Mouse (Mus musculus): Measurements from ENCODE around the gene Olfr317.
"Not testable (repeated sequence)": the region's sequence is repeated elsewhere in the genome, so short reads cannot be mapped to it uniquely, and the experiment has no call there.

Gene Olfr317

DNA sequence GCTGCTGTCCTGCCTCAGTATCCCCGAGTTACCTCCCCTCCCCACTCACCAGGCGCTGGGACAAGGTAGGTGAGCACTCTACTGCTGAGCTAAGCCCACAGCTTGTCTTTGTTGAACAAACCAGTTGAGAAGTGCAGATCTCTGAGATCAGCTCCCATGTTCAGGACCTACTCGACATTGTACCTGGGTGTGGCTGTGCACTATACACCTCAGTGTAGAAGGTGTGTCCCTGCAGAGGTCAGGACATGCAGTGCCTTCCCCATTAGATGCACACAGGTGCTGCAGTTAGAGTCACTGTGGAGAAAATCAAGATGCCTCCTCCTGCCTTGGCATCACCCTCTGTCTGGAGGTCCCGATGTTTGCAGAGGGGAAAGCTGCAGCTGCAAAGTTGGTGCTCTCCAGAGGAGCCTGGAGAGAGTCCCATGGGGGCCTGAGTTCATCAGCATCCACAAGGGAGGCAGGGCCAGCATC lies at the start of gene Olfr317:
TSS of gene Olfr317 (minus strand) at position 421 of the 471 bp plus-strand sequence.
- DNase-seq, result no peak

DNA sequence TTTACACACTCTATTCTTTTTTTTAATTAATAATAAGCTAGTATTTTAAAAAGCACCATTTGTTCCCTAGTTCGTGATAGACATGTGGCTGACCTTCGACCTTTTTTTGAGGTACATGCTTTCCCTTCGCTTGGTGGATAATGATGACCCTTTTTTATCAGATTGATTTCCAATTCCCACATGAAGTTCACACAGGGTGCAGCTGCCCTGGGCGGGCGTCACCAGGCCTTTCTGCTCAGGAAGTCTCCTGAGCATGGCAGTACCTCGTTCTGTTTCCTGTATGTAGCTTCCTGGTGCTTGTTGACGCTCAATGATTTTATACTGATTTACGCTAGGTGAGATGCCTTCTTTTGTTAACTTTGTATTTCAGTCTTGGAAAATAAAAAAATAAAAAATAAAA lies 49.3 kb upstream of the Olfr317 start:
- DNase-seq, result no peak

DNA sequence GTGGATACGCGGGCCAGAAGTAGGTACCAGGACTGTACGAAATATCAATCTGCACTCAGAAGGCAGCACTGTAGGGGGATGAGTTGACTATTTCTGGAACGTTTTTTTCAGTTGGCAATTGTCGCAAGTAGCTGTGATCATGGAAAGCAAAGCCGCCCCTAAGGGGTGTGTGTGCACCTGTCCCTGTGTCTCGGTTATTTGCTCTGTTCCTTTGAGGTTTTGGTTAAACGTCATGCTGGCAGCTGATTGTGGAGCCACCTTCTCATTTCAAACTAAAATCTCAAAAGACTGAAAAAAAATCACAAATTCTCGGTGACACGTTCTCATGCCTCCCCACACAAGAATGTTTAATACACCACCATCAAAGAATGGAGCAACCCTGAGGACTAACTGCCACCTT lies 48.6 kb upstream of the Olfr317 start:
- DNase-seq, result no peak

DNA sequence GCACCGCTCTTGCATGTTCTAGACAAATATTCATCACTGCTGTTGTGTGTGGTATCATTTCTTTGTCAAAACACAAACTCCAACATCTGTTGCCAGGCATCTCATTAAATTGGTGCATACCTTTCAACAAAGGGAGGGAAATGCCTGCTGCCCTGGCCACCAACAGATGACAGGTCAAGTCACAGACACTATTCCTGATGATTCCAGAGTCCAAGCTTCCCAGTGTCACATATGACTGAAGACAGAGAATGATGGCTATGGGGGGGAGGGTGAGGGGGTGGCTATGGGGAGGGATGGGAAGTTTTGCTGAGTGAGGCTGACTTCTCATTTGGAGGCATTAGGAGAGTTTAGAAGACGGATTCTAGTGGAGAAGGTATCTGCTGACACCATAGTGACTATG lies 45.2 kb upstream of the Olfr317 start:
- DNase-seq, result no peak

DNA sequence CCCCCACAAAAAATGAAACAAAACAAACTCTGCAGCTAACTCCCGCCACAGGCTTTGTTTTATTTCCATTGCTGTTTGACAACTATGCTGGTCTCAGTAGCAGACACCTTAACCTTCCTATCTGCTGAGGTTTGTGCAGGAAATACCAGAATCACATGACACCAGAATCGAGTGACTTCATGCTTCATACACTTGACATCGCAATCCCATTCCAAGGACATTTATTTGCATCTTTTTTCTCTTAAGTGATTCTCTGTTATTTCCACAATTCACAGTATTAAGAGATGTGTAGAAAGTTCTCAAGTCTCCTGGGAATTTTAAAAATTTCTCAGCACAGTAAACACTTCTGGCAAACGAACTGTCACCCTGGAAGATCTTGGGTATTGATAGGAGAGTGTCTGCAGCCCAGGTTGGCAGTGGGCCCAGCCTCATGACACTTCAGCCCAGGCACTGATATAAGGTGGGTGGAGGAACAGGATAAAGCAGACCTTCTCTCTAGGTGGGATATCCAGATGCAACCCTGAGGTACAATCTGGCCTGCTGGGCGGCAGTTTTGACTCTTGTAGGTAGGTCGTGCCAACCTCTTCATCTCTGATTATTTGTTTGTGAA lies 43.6 kb upstream of the Olfr317 start, which contains the start of gene Olfr314:
TSS of gene Olfr314 (plus strand) at position 473 of the 610 bp plus-strand sequence.
- DNase-seq, result no peak

DNA sequence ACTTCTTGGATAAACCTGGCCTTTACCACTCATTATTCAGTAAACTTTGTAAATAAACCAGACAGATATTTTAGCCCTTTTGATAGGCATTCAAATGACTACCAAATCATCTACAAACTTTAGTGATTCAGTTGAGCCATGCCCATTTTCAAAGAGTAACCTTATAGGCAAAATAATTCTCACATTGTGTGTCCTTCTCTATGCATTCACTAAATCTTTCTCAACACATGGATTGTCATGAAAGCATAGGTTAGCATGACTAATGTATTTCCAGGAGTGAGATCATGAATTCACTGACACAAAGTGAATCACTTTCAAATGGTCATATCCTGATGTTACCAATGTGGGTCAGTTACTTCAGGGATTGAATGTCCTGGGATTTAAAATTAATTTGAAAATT lies 33.9 kb upstream of the Olfr317 start, which contains the start of gene Olfr315:
TSS of gene Olfr315 (plus strand) at position 301 of the 400 bp plus-strand sequence.
- no peak for DNase-seq

DNA sequence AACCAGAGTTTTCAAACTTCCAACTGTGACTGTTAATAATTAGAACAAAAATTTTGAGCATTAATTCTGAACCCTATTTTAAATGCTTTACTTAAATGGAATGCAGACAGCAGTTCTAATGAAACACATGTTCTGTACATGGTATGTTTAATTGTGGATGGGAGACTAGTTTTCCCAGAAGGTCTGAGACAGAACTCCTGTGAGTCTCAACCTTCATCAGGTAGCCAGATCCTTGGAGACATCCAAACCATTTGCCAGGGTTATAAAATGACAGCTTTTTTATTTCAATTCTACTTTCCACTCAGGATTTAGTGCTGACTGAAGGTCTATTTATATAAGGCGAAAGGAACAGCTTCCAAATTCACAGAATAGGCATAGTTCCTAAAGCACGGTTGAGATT lies 13.4 kb upstream of the Olfr317 start, which contains the start of gene Olfr316:
TSS of gene Olfr316 (plus strand) at position 301 of the 400 bp plus-strand sequence.
- DNase-seq, result no peak

DNA sequence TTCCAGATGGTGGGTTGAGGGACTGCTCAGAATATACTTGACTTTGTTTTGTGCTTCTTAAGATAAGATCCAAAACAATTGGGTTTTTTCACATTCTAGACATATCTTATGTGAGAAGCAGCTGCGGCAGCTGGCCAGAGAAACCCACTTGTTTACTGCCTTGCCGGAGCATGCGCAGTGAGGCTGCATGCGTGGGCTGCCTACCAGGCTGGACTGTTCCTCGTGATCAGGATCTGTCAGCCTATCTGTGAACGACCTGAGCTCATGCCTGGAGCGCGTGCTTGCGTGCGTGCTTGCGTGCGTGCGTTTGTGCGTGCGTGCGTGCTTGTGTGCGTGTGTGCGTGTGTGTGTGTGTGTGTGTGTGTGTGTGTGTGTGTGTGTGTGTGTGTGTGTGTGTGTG lies 12.1 kb upstream of the Olfr317 start:
- DNase-seq, result not testable (repeated sequence)

DNA sequence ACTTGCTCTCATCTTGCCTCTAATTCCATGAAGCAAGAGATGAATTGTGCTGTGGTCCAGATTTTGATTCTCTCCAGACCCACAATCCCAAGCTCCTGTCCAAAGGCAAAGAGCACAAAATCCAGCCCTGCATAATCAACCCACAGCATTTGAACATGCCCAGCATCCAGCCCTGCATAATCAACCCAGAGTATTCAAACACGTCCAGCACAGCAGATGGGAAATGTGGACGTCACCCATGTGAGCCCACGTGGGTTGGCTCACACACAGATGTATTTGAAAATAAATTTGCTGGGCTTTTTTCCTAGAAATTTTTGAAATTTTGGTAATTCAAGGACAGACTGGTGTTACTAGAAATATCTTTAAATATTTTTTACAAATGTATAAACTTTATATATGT lies 5.6 kb downstream of the Olfr317 start:
- DNase-seq, result peak; percentile 4

DNA sequence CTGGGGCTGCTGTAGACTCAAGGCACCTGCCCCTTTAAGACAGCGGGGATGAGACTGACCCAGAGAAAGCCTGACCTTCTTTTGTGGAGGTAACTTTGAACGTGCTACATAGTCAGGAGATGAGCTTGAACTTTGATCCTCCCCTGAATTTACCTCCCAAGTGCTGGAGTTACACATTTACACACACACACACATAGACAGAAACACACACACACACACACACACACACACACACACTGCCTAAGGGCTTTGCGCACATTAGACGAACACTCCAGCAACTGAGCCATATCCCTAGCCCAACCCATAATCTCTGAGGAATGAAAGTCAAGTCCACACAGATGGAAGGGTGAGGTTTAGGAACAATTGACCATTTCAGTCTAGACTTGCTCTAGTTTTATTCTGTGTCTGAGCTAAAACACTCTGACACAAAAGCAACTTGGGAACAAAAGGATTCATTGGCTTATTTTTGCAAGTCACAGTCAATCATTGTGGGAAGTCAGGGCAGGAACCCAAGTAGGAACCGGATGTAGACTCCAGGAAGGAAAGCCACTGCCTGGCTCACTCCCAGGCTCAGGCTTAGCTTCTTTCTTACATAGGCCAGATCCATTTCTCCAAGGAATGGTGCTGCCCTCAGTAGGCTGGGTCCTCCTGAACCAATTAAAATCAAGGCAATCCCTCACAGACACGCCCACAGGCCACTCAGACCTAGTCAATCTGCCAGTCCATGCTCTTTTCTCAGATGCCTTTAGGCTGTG lies 10.9 kb downstream of the Olfr317 start:
- DNase-seq, result not testable (repeated sequence)

DNA sequence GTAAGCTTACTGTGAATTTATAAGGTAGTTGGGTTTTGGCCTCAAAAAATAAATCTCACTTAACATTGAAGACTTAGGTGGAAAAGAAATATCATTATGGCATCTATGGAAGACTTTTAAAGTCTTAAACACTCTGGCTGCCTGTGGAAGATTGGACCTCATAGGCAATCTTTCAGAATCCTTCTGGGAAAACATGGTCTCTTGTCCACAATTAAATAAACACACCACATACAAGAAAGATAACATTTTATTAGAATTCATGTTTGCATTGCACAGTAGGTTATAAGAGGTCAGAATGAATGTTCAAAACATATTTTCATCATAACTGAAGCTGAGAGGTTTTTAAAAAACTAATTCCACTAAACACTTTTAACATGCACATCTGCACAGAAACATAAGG lies 15.1 kb downstream of the Olfr317 start, which contains the start of gene Olfr318:
TSS of gene Olfr318 (minus strand) at position 101 of the 400 bp plus-strand sequence.
- no peak for DNase-seq

DNA sequence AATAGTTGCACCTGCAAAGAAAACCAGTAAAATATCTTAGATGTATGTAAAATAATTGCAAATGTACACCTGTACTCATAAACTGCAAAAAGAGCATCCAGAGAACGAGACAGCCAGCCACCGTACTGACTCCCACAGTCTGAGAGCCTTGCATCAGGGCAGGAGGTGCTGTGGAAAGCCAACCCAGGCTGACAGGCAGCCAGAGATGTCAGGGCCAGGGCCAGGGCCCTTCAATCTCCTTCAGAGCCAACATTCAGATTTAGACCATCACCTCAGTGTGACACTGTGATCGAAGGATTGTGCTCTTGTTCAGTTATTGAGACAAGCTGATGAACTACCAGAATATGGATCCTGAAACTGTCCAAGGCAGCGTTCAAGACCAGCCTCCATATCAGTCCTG lies 19.3 kb downstream of the Olfr317 start:
- no peak for DNase-seq

DNA sequence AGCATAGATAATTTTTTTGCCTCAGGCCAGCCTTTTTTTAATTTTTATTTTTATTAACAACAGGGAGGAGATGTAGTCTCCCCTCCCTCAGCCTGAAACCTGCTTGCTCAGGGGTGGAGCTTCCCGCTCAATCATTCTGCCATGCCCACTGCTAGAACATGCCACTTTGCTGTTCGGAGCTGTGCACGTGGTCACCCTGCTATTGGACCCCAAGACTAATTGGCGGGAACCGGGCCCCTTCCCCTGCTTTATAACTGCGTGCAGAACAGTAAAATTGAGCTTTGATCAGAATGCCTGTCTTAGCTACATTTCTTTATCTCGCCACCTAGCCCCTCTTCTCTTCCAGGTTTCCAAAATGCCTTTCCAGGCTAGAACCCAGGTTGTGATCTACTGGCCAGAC lies 21.3 kb downstream of the Olfr317 start:
- not testable (repeated sequence) for DNase-seq

DNA sequence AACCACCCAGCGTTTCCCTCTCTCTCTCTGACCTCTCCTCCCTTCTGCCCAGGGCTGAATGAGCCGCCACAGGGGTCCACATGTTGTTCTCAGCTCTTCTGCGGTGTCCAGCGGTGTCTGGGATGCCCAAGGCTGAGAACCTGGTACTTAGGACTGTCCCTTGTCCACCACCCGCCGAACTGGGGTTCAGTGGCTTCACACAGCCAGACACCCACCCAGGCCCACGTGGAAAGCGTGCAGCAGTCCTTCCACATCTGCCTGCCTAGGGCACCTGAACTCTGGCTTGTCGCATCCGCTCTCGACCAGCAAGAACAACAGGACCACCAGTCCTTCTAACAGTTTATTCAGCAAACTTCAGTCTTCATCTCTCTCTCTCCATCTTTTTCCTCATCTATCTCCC lies 29.9 kb downstream of the Olfr317 start:
- DNase-seq, result no peak

DNA sequence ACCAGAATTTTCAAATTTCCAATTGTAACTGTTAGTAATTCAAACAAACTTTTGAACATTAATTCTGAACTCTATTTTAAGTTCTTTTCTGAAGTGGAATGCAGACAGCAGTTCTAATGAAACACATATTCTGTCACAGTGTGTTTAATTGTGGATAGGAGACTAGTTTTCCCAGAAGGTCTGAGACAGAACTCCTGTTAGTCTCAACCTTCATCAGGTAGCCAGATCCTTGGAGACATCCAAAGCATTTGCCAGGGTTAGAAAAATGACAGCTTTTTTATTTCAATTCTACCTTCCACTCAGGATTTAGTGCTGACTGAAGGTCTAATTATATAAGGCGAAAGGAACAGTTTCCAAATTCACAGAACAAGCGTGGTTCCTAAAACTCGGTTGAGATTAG lies 40.1 kb downstream of the Olfr317 start, which contains the start of gene Olfr319:
TSS of gene Olfr319 (plus strand) at position 301 of the 400 bp plus-strand sequence.
- DNase-seq, result no peak
